Mouse (Mus musculus): ENCODE data around the gene Fbxo21.

DNA sequence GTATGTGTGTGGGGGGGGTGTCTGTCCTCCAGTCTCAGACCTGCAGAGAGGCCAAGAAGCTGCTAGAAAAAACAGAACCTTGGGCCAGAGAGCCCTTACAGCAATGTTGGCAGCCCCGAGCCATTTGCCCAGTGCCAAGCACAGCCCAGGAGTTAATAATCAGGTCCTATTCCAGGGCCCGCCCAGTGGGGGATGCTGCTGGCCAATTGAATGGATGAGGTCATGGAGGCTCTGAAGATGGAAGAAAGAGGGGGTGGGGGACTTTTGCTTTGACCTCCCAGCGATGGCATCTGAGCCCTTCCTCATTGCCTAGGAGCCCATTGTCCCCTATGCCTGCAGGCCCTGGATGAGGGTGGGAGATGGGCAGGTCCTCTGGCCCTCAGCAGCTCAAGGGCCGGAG, 55.0 kb downstream of the Fbxo21 start:
- TF ChIP-seq ZC3H11A (IDR thresholded peaks at IDR 0.05; ENCODE audit: low read depth, low read length) (no peak), USF1 (IDR thresholded peaks at IDR 0.05; ENCODE audit: low read depth, low read length) (no peak), E2F4 (IDR thresholded peaks at IDR 0.05; ENCODE audit: insufficient replicate concordance, low read depth, low read length) (no peak), MAX (IDR thresholded peaks at IDR 0.05; ENCODE audit: low read length) (no peak)

Data from CH12.LX (cell line).